Mouse (Mus musculus): ENCODE measurements around the gene A630095E13Rik.
"Not testable (repeated sequence)": the region's sequence is repeated elsewhere in the genome, so short reads cannot be mapped to it uniquely, and the experiment has no call there.

- TF ChIP-seq CTCF (IDR thresholded peaks at IDR 0.05; ENCODE audit: borderline replicate concordance, insufficient read depth, low read length); POLR2A (IDR thresholded peaks at IDR 0.05; ENCODE audit: low read depth, low read length): not testable (repeated sequence)
These were observed at the start of gene A630095E13Rik for GRCm38 (mm10) chr9:36643276-36643675.

Data from embryonic fibroblast, embryonic 13.5 days (primary cell).